Mouse (Mus musculus) C2C12 (cell line): ENCODE results near the gene Hcar1. TPM values are rescaled to one million over a fixed set of nuclear protein-coding genes. Genes with fewer than 3 reads are reported as not detected.

Source experiments
- H3K27me3 ChIP-seq: one replicate; pipeline ENCODE4 v1.6.1; 2011; ENCODE audit not compliant: control insufficient read depth, insufficient read depth, insufficient read length
- H3K36me3 ChIP-seq: one replicate; pipeline ENCODE4 v1.6.1; 2011; ENCODE audit not compliant: control insufficient read depth, insufficient read depth
- H3K4me3 ChIP-seq: one replicate; pipeline ENCODE4 v1.5.1; 2011; ENCODE audit warnings: mild to moderate bottlenecking, control low read depth; ENCODE audit not compliant: poor library complexity, insufficient read depth, severe bottlenecking
- H3K79me2 ChIP-seq: one replicate; pipeline ENCODE4 v1.6.1; 2011; ENCODE audit not compliant: control insufficient read depth, insufficient read depth
- H3K79me3 ChIP-seq: one replicate; pipeline ENCODE4 v1.6.1; 2011; ENCODE audit warnings: low read depth, control low read depth
- H3ac ChIP-seq: one replicate; pipeline ENCODE3; 2011; ENCODE audit warnings: low read depth; ENCODE audit not compliant: control insufficient read depth, insufficient read length
- CEBPB ChIP-seq: IDR thresholded peaks from one replicate; pipeline ENCODE4 v1.6.1; 2011; ENCODE audit warnings: low read depth, mild to moderate bottlenecking, control low read depth, moderate library complexity
- CTCF ChIP-seq: IDR thresholded peaks from one replicate; pipeline ENCODE4 v1.5.1; 2011; ENCODE audit not compliant: control insufficient read depth, insufficient read depth, insufficient read length
- FOSL1 ChIP-seq: IDR thresholded peaks from one replicate; pipeline ENCODE4 v1.8.0; 2011; ENCODE audit warnings: mild to moderate bottlenecking, low read length; ENCODE audit not compliant: poor library complexity, insufficient read depth, severe bottlenecking
- MAX ChIP-seq: IDR thresholded peaks from one replicate; pipeline ENCODE4 v1.6.1; 2011; ENCODE audit warnings: mild to moderate bottlenecking, control low read depth
- MYOD1 ChIP-seq: IDR thresholded peaks from one replicate; pipeline ENCODE4 v1.6.1; 2011; ENCODE audit warnings: low read depth; ENCODE audit not compliant: control insufficient read depth, insufficient read length
- MYOG ChIP-seq: IDR thresholded peaks from one replicate; pipeline ENCODE4 v1.6.1; 2011; ENCODE audit not compliant: control insufficient read depth, insufficient read length; ENCODE audit errors: extremely low read depth
- USF1 ChIP-seq: IDR thresholded peaks from one replicate; pipeline ENCODE4 v1.6.1; 2011; ENCODE audit warnings: low read depth, mild to moderate bottlenecking, control low read depth, moderate library complexity
- polyA plus RNA-seq: library from polyadenylated mRNA; unstranded; fragments of >200 nt; fragmentation: generic; extraction: Trizol; gene quantifications from one replicate; pipeline ENCODE4 v1.2.1, GENCODE M21; 2012; ENCODE audit warnings: missing spikeins

The Hcar1 gene
- polyA plus RNA-seq, 1 experiment, result 0.02 TPM

- no peak for TF ChIP-seq MAX
- TF ChIP-seq FOSL1, result no peak
- no peak for TF ChIP-seq USF1
- no peak for TF ChIP-seq MYOD1
- TF ChIP-seq MYOG, result no peak
- TF ChIP-seq CEBPB, result no peak
- TF ChIP-seq CTCF, result no peak
- Histone ChIP-seq H3K27me3 (no peaks in the 10 kb centered on the region), H3ac (no peak overlapping the region), H3K4me3 (no peak overlapping the region), H3K79me3 (no peaks in the 10 kb centered on the region), H3K36me3 (no peaks in the 10 kb centered on the region), H3K79me2 (no peaks in the 10 kb centered on the region)
These were observed 35.5 kb downstream of the Hcar1 start for GRCm38 (mm10) chr5:123844316-123844715.

- Histone ChIP-seq H3K4me3 (no peak overlapping the region), H3K79me2 (no peaks in the 10 kb centered on the region)
These were observed 36.0 kb downstream of the Hcar1 start for GRCm38 (mm10) chr5:123843816-123844215.

GRCm38 (mm10) chr5:123842935-123843282, 36.9 kb downstream of the Hcar1 start:
- no peak overlapping the region for H3ac ChIP-seq
- no peaks in the 10 kb centered on the region for H3K79me3 ChIP-seq
- no peaks in the 10 kb centered on the region for H3K36me3 ChIP-seq
- H3K4me3 ChIP-seq, result no peak overlapping the region
- TF ChIP-seq MYOD1 (no peak), CTCF (no peak), MAX (no peak), USF1 (no peak), FOSL1 (no peak), CEBPB (no peak), MYOG (no peak)
- H3K79me2 ChIP-seq, result no peaks in the 10 kb centered on the region
- no peaks in the 10 kb centered on the region for H3K27me3 ChIP-seq

More at GRCm38 (mm10) chr5:123843816-123844215, 36.0 kb downstream of the Hcar1 start:
- TF ChIP-seq MYOD1 (no peak), MYOG (no peak), CEBPB (no peak), CTCF (no peak), MAX (no peak), USF1 (no peak), FOSL1 (no peak)
- Histone ChIP-seq H3K79me3 (no peaks in the 10 kb centered on the region), H3K36me3 (no peaks in the 10 kb centered on the region), H3K27me3 (no peaks in the 10 kb centered on the region), H3ac (no peak overlapping the region)

- no peak for TF ChIP-seq CEBPB
- no peak for TF ChIP-seq MYOD1
- TF ChIP-seq FOSL1, result no peak
- no peak for TF ChIP-seq MYOG
- no peak for TF ChIP-seq CTCF
- TF ChIP-seq MAX, result no peak
- no peak for TF ChIP-seq USF1
- no peaks in the 10 kb centered on the region for H3K27me3 ChIP-seq
- no peaks in the 10 kb centered on the region for H3K79me3 ChIP-seq
- no peaks in the 10 kb centered on the region for H3K79me2 ChIP-seq
- H3ac ChIP-seq, result no peak overlapping the region
- H3K36me3 ChIP-seq, result no peaks in the 10 kb centered on the region
- H3K4me3 ChIP-seq, result no peak overlapping the region
These were observed 37.4 kb downstream of the Hcar1 start for GRCm38 (mm10) chr5:123842221-123842934.

GRCm38 (mm10) chr5:123837371-123837770, 42.4 kb downstream of the Hcar1 start:
- Histone ChIP-seq H3K4me3 (no peak overlapping the region), H3ac (no peak overlapping the region), H3K36me3 (no peaks in the 10 kb centered on the region), H3K79me2 (no peaks in the 10 kb centered on the region), H3K79me3 (no peaks in the 10 kb centered on the region), H3K27me3 (no peaks in the 10 kb centered on the region)
- no peak for TF ChIP-seq CTCF
- TF ChIP-seq MYOD1, result no peak
- TF ChIP-seq CEBPB, result no peak
- no peak for TF ChIP-seq USF1
- no peak for TF ChIP-seq MAX
- no peak for TF ChIP-seq MYOG

- H3K79me2 ChIP-seq, result no peaks in the 10 kb centered on the region
- H3K4me3 ChIP-seq, result no peak overlapping the region
- no peaks in the 10 kb centered on the region for H3K79me3 ChIP-seq
- no peak for TF ChIP-seq FOSL1
- no peak for TF ChIP-seq CEBPB
- TF ChIP-seq USF1, result no peak
- TF ChIP-seq CTCF, result no peak
- TF ChIP-seq MYOD1, result no peak
- no peak for TF ChIP-seq MYOG
- no peak for TF ChIP-seq MAX
- no peaks in the 10 kb centered on the region for H3K27me3 ChIP-seq
- H3ac ChIP-seq, result no peak overlapping the region
- no peaks in the 10 kb centered on the region for H3K36me3 ChIP-seq
These were observed 45.0 kb downstream of the Hcar1 start for GRCm38 (mm10) chr5:123834836-123835235.
